35 mouse cellular contexts compared by ENCODE assay signal in the genomic region with DNA sequence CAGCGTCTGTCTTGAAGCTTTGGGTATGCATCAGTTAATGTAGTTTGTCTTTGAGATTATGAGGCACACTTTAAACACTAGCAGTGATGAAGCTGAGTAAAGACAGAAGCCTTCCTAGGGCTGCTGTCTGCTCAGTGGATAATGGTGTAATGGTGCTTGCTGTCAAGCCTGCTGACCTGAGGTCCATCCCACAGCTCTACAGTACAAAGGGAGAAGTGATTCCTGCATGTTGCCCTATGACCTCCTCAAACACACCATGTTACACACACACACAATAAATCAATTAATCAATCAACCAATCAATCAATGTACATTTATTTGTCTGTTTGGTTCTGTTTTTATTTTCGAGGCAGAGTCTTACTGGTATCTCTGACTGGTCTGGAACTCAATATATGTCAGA.
"Had no signal": no experiment of that assay in that cellular context is flagged by ENCODE, and none has a peak within 500 bp of the region (broad histone marks: within the 10 kb centered on the region; RNA-seq: fewer than 3 reads in every experiment).

No protein-coding gene starts in this region.

- H3K4me2 ChIP-seq: heart, embryonic 11.5 days; heart, embryonic 12.5 days; heart, embryonic 13.5 days; heart, embryonic 15.5 days; hindbrain, embryonic 12.5 days; hindbrain, embryonic 13.5 days; hindbrain, embryonic 14.5 days; hindbrain, embryonic 15.5 days; intestine, embryonic 15.5 days; kidney, embryonic 15.5 days had no signal

- H3K9me3 ChIP-seq: heart, embryonic 10.5 days; heart, embryonic 12.5 days; heart, embryonic 13.5 days; heart, embryonic 15.5 days; hindbrain, embryonic 10.5 days; hindbrain, embryonic 12.5 days; hindbrain, embryonic 13.5 days; hindbrain, embryonic 15.5 days; intestine, embryonic 15.5 days; kidney, embryonic 15.5 days had no signal

- H3K9ac ChIP-seq: heart, embryonic 12.5 days; heart, embryonic 13.5 days; heart, embryonic 15.5 days; hindbrain, embryonic 12.5 days; hindbrain, embryonic 13.5 days; hindbrain, embryonic 14.5 days; hindbrain, embryonic 15.5 days; intestine, embryonic 15.5 days; kidney, embryonic 15.5 days had no signal

- H3K36me3 ChIP-seq: heart, embryonic 10.5 days; heart, embryonic 12.5 days; heart, embryonic 13.5 days; heart, embryonic 15.5 days; hindbrain, embryonic 10.5 days; hindbrain, embryonic 12.5 days; hindbrain, embryonic 13.5 days; hindbrain, embryonic 15.5 days; intestine, embryonic 15.5 days; kidney, embryonic 15.5 days had no signal

- H3K27ac ChIP-seq: heart, embryonic 10.5 days; heart, embryonic 13.5 days; heart, embryonic 15.5 days; hindbrain, embryonic 10.5 days; hindbrain, embryonic 12.5 days; hindbrain, embryonic 13.5 days; hindbrain, embryonic 14.5 days; hindbrain, embryonic 15.5 days; hindbrain, postnatal 0 days; intestine, embryonic 15.5 days; kidney, embryonic 15.5 days; kidney, postnatal 0 days; layer of hippocampus, adult 2 months had no signal

- H3K4me3 ChIP-seq: heart, embryonic 10.5 days; heart, embryonic 12.5 days; heart, embryonic 13.5 days; heart, embryonic 15.5 days; hindbrain, embryonic 10.5 days; hindbrain, embryonic 12.5 days; hindbrain, embryonic 13.5 days; hindbrain, embryonic 15.5 days; intestine, embryonic 15.5 days; kidney, embryonic 15.5 days; layer of hippocampus, adult 2 months had no signal

- H3K27me3 ChIP-seq: heart, embryonic 12.5 days; heart, embryonic 13.5 days; heart, embryonic 15.5 days; hindbrain, embryonic 12.5 days; hindbrain, embryonic 13.5 days; hindbrain, embryonic 15.5 days; intestine, embryonic 15.5 days; kidney, embryonic 15.5 days had no signal

- DNase-seq: heart, postnatal 10 days; heart, postnatal 14 days; heart, postnatal 36 days; heart, postnatal 4 days; kidney, adult 11 months; kidney, adult 18-20 months; kidney, adult 2 months; kidney, adult 8-10 months; kidney, adult 9 months; kidney, postnatal 10 days; kidney, postnatal 14 days; kidney, postnatal 25 days; kidney, postnatal 36 days; kidney, postnatal 4 days; layer of hippocampus, adult 9-11 months; layer of hippocampus, postnatal 36 days had no signal

- H3K4me1 ChIP-seq: heart, embryonic 10.5 days; heart, embryonic 12.5 days; heart, embryonic 13.5 days; heart, embryonic 15.5 days; hindbrain, embryonic 10.5 days; hindbrain, embryonic 12.5 days; hindbrain, embryonic 13.5 days; hindbrain, embryonic 15.5 days; intestine, embryonic 15.5 days; kidney, embryonic 15.5 days had no signal

- ATAC-seq: hindbrain, embryonic 16.5 days; hindbrain, postnatal 0 days; inflammation-experienced regulatory T-cells, adult 6 months; intestine, embryonic 15.5 days; intestine, embryonic 16.5 days; intestine, postnatal 0 days had no signal
